Mouse (Mus musculus) embryonic facial prominence, embryonic 11.5 days (tissue): ENCODE results near the gene Stxbp4. TPM values are rescaled to one million over a fixed set of nuclear protein-coding genes. Genes with fewer than 3 reads are reported as not detected.
A peak's percentile ranks its signal among the peaks of the same experiment; 100 is the strongest.

Source experiments
- ATAC-seq: fragments of 200-750 bp; cut with Nextera tagmentation; replicated peaks from 2 replicates; pipeline ENCODE4 v1.8.0; 2017; ENCODE audit warnings: low read depth; ENCODE audit not compliant: insufficient number of reproducible peaks, low FRiP score, low TSS enrichment
- DNase-seq: peaks from one replicate; pipeline ENCODE4 v3.0.0-alpha.2; 2015; ENCODE audit warnings: low spot score
- H3K27ac ChIP-seq: fragments of 300-500 bp; sonication (generic); replicated peaks from 2 replicates; pipeline ENCODE4 v1.5.1; 2014; ENCODE audit warnings: mild to moderate bottlenecking, low read depth, low read length, control low read depth
- H3K27me3 ChIP-seq: fragments of 300-500 bp; sonication (generic); 2 replicates; pipeline ENCODE4 v1.6.1; 2014; ENCODE audit warnings: mild to moderate bottlenecking, low read length, moderate library complexity, mixed read lengths; ENCODE audit not compliant: control insufficient read depth, insufficient read depth
- H3K36me3 ChIP-seq: fragments of 300-500 bp; sonication (generic); replicated peaks from 2 replicates; pipeline ENCODE4 v1.6.1; 2014; ENCODE audit warnings: low read depth, mild to moderate bottlenecking, low read length, moderate library complexity, mixed read lengths; ENCODE audit not compliant: control insufficient read depth, insufficient read depth
- H3K4me1 ChIP-seq: fragments of 300-500 bp; sonication (generic); 2 replicates; pipeline ENCODE4 v1.6.1; 2014; ENCODE audit warnings: low read length, mixed read lengths; ENCODE audit not compliant: control insufficient read depth, insufficient read depth
- H3K4me2 ChIP-seq: fragments of 300-500 bp; sonication (generic); 2 replicates; pipeline ENCODE4 v1.6.1; 2014; ENCODE audit warnings: low read depth, mild to moderate bottlenecking, control low read depth, low read length, moderate library complexity
- H3K4me3 ChIP-seq: fragments of 300-500 bp; sonication (generic); 2 replicates; pipeline ENCODE4 v1.5.1; 2014; ENCODE audit warnings: low read depth, low read length, control low read depth
- H3K9ac ChIP-seq: fragments of 300-500 bp; sonication (generic); replicated peaks from 2 replicates; pipeline ENCODE4 v1.6.1; 2014; ENCODE audit warnings: mild to moderate bottlenecking, control low read depth, low read length
- H3K9me3 ChIP-seq: fragments of 300-500 bp; sonication (generic); replicated peaks from 2 replicates; pipeline ENCODE4 v1.6.1; 2016; ENCODE audit warnings: mild to moderate bottlenecking, low read length, inconsistent platforms, mixed read lengths; ENCODE audit not compliant: control insufficient read depth
- WGBS: fragments of 180-500 bp; shearing (Covaris S2); extraction: QIAGEN DNeasy Blood & Tissue Kit; methylation state at CpG from one replicate; pipeline ENCODE4 v1.1.7; 2014; 5-methylcytosine and 5-hydroxymethylcytosine counted together
- polyA plus RNA-seq: library from polyadenylated mRNA; unstranded; fragments of >200 nt; fragmentation: Nextera tagmentation; extraction: Ambion mirVana; gene quantifications from 2 replicates; pipeline ENCODE4 v1.2.1, GENCODE M21; 2014

The Stxbp4 gene
- polyA plus RNA-seq, 1 experiment from 2014 or later: 35.1 TPM

GRCm38 (mm10) chr11:90464046-90464595, 173.8 kb downstream of the Stxbp4 start:
- Histone ChIP-seq H3K36me3 (no peaks in the 10 kb centered on the region), H3K4me2 (0 out of 2 replicates have a peak overlapping the region, but pooled peaks have one; percentile 2), H3K9ac (no peak overlapping the region), H3K4me3 (no peak overlapping the region), H3K9me3 (no peaks in the 10 kb centered on the region), H3K27me3 (no peaks in the 10 kb centered on the region), H3K4me1 (no peaks in the 10 kb centered on the region), H3K27ac (no peak overlapping the region)
- DNase-seq: no peak
- WGBS: 39% methylated on average over 10 of the region's 10 CpGs
- no peak for ATAC-seq

- WGBS: 93% methylated on average over 3 of the region's 3 CpGs
- no peak for ATAC-seq
- no peaks in the 10 kb centered on the region for H3K4me1 ChIP-seq
- H3K9ac ChIP-seq: no peak overlapping the region
- no peaks in the 10 kb centered on the region for H3K27me3 ChIP-seq
- H3K4me3 ChIP-seq: no peak overlapping the region
- H3K27ac ChIP-seq: no peak overlapping the region
- no peak for DNase-seq
- H3K9me3 ChIP-seq: no peaks in the 10 kb centered on the region
- H3K4me2 ChIP-seq: no peak overlapping the region
- no peaks in the 10 kb centered on the region for H3K36me3 ChIP-seq
These were observed 177.4 kb downstream of the Stxbp4 start for GRCm38 (mm10) chr11:90460458-90460857.

GRCm38 (mm10) chr11:90452134-90452533, 185.8 kb downstream of the Stxbp4 start:
- no peak overlapping the region for H3K27ac ChIP-seq
- no peak overlapping the region for H3K4me3 ChIP-seq
- no peak for ATAC-seq
- no peaks in the 10 kb centered on the region for H3K4me1 ChIP-seq
- WGBS: 53% methylated on average over 3 of the region's 3 CpGs
- H3K9me3 ChIP-seq: no peaks in the 10 kb centered on the region
- no peaks in the 10 kb centered on the region for H3K36me3 ChIP-seq
- no peak overlapping the region for H3K9ac ChIP-seq
- H3K27me3 ChIP-seq: no peaks in the 10 kb centered on the region
- DNase-seq: peak; percentile 12
- H3K4me2 ChIP-seq: no peak overlapping the region

GRCm38 (mm10) chr11:90451506-90451905, 186.4 kb downstream of the Stxbp4 start:
- DNase-seq (no peak), ATAC-seq (no peak)
- Histone ChIP-seq H3K4me2 (no peak overlapping the region), H3K4me1 (no peaks in the 10 kb centered on the region), H3K36me3 (no peaks in the 10 kb centered on the region), H3K9ac (no peak overlapping the region), H3K9me3 (no peaks in the 10 kb centered on the region), H3K27ac (no peak overlapping the region), H3K4me3 (no peak overlapping the region), H3K27me3 (no peaks in the 10 kb centered on the region)
- WGBS: 77% methylated on average over 5 of the region's 5 CpGs

- Histone ChIP-seq H3K27ac (no peak overlapping the region), H3K4me3 (no peak overlapping the region), H3K27me3 (no peaks in the 10 kb centered on the region), H3K36me3 (no peaks in the 10 kb centered on the region), H3K4me1 (no peaks in the 10 kb centered on the region), H3K4me2 (no peak overlapping the region), H3K9ac (no peak overlapping the region), H3K9me3 (no peaks in the 10 kb centered on the region)
- ATAC-seq (no peak), DNase-seq (no peak)
- 86% methylated on average over 2 of the region's 2 CpGs for WGBS
These were observed 195.4 kb downstream of the Stxbp4 start for GRCm38 (mm10) chr11:90442462-90442861.

GRCm38 (mm10) chr11:90440851-90441250, 197.0 kb downstream of the Stxbp4 start:
- H3K4me2 ChIP-seq: no peak overlapping the region
- no peaks in the 10 kb centered on the region for H3K9me3 ChIP-seq
- H3K27ac ChIP-seq: no peak overlapping the region
- ATAC-seq: no peak
- no peak overlapping the region for H3K4me3 ChIP-seq
- H3K9ac ChIP-seq: no peak overlapping the region
- no peak for DNase-seq
- 74% methylated on average over 3 of the region's 3 CpGs for WGBS
- H3K27me3 ChIP-seq: no peaks in the 10 kb centered on the region
- no peaks in the 10 kb centered on the region for H3K4me1 ChIP-seq
- H3K36me3 ChIP-seq: no peaks in the 10 kb centered on the region

- Histone ChIP-seq H3K4me2 (no peak overlapping the region), H3K4me1 (no peaks in the 10 kb centered on the region), H3K9me3 (no peaks in the 10 kb centered on the region), H3K9ac (no peak overlapping the region), H3K27ac (no peak overlapping the region), H3K27me3 (no peaks in the 10 kb centered on the region), H3K4me3 (no peak overlapping the region), H3K36me3 (no peaks in the 10 kb centered on the region)
- DNase-seq (no peak), ATAC-seq (no peak)
- WGBS: 68% methylated on average over 5 of the region's 5 CpGs
These were observed 199.1 kb downstream of the Stxbp4 start for GRCm38 (mm10) chr11:90438768-90439167.
